Mouse (Mus musculus): Measurements from ENCODE around the gene Ube2k.
A peak's percentile ranks its signal among the peaks of the same experiment; 100 is the strongest.
"Not testable (repeated sequence)": the region's sequence is repeated elsewhere in the genome, so short reads cannot be mapped to it uniquely, and the experiment has no call there.

Gene Ube2k

GRCm38 (mm10) chr5:65536751-65537419, at the start of gene Ube2k, which contains the start of gene Smim14:
TSS of gene Ube2k (plus strand) at chr5:65537233.
TSS of gene Smim14 (minus strand) at chr5:65537184.
- DNase-seq = peak; percentile 96

GRCm38 (mm10) chr5:65487381-65487780, 49.7 kb upstream of the Ube2k start:
- DNase-seq = no peak

GRCm38 (mm10) chr5:65488725-65489124, 48.3 kb upstream of the Ube2k start:
- DNase-seq = no peak

- no peak for DNase-seq
Measured at GRCm38 (mm10) chr5:65489830-65490229, 47.2 kb upstream of the Ube2k start.

GRCm38 (mm10) chr5:65491767-65492715, 45.0 kb upstream of the Ube2k start:
- DNase-seq = peak; percentile 82

- peak; percentile 97 for DNase-seq
Measured at GRCm38 (mm10) chr5:65492716-65493531, 44.1 kb upstream of the Ube2k start, which contains the start of gene Gm43552. TSS of gene Gm43552 (minus strand) at chr5:65492833.

- DNase-seq = no peak
Measured at GRCm38 (mm10) chr5:65500231-65500630, 36.8 kb upstream of the Ube2k start.

GRCm38 (mm10) chr5:65501407-65501806, 35.6 kb upstream of the Ube2k start:
- DNase-seq = no peak

GRCm38 (mm10) chr5:65505786-65506185, 31.2 kb upstream of the Ube2k start:
- DNase-seq = peak; percentile 67

GRCm38 (mm10) chr5:65508395-65508794, 28.6 kb upstream of the Ube2k start:
- DNase-seq = no peak

- DNase-seq = no peak
Measured at GRCm38 (mm10) chr5:65513506-65513905, 23.5 kb upstream of the Ube2k start.

GRCm38 (mm10) chr5:65514635-65515278, 22.3 kb upstream of the Ube2k start:
- DNase-seq = peak; percentile 41

GRCm38 (mm10) chr5:65521803-65522202, 15.2 kb upstream of the Ube2k start:
- peak; percentile 27 for DNase-seq

- DNase-seq = no peak
Measured at GRCm38 (mm10) chr5:65524831-65525230, 12.2 kb upstream of the Ube2k start.

- DNase-seq = peak; percentile 37
Measured at GRCm38 (mm10) chr5:65525674-65526443, 11.2 kb upstream of the Ube2k start.

GRCm38 (mm10) chr5:65531283-65531682, 5.8 kb upstream of the Ube2k start:
- no peak for DNase-seq

- DNase-seq = no peak
Measured at GRCm38 (mm10) chr5:65534496-65534895, 2.5 kb upstream of the Ube2k start.

GRCm38 (mm10) chr5:65535457-65536067, 1.5 kb upstream of the Ube2k start:
- peak; percentile 57 for DNase-seq

GRCm38 (mm10) chr5:65536068-65536465, 966 bp upstream of the Ube2k start:
- DNase-seq = not testable (repeated sequence)

GRCm38 (mm10) chr5:65537420-65538071, 513 bp downstream of the Ube2k start:
- DNase-seq = peak; percentile 62

All from thymus, postnatal 14 days (tissue).